Mouse (Mus musculus) brown adipose tissue, adult 24 weeks (tissue): ENCODE results near the gene Morn1. TPM values are rescaled to one million over a fixed set of nuclear protein-coding genes. Genes with fewer than 3 reads are reported as not detected.

Experiments
- H3K27ac ChIP-seq: fragments of 200-500 bp; replicated peaks from 2 replicates; pipeline ENCODE4 v1.5.1; 2012; ENCODE audit warnings: low read depth, mild to moderate bottlenecking, low read length
- H3K4me1 ChIP-seq: fragments of 200-500 bp; 2 replicates; pipeline ENCODE4 v1.6.1; 2012; ENCODE audit warnings: low read length, mixed read lengths; ENCODE audit not compliant: control insufficient read depth, insufficient read depth, insufficient read length
- H3K4me3 ChIP-seq: fragments of 200-500 bp; 2 replicates; pipeline ENCODE4 v1.5.1; 2012; ENCODE audit warnings: low read depth, mild to moderate bottlenecking, low read length, moderate library complexity; ENCODE audit not compliant: insufficient read depth
- polyA plus RNA-seq: library from polyadenylated mRNA; stranded (reverse); fragments of >200 nt; gene quantifications from 2 replicates; pipeline ENCODE4 v1.2.4, GENCODE M21; 2012; ENCODE audit not compliant: missing spikeins, insufficient read depth, insufficient read length

Gene Morn1
- polyA plus RNA-seq, 1 experiment: 1.3 TPM

DNA sequence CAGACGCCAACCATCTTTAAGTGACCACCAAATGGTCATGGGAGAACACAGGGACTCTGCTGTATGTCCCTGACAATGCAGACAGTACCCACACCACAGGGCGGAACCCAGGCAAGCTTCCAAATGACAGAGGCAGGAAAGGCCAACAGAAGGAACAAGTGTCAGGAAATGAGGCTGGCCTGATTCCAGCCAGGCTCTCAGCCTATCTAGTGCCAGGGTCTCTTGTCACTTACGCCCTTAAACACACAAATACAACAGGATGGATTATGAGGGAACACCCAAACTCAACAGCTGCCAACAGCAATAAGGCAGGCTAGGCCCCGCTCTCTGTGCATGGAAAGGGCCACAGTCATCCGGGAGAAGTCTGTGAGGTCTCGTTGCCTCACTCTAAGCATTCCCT lies 78.2 kb downstream of the Morn1 start:
- Histone ChIP-seq H3K4me3 (no peak overlapping the region), H3K4me1 (peaks cover 76% of the 10 kb centered on the region), H3K27ac (peak overlapping the region; percentile 56)

DNA sequence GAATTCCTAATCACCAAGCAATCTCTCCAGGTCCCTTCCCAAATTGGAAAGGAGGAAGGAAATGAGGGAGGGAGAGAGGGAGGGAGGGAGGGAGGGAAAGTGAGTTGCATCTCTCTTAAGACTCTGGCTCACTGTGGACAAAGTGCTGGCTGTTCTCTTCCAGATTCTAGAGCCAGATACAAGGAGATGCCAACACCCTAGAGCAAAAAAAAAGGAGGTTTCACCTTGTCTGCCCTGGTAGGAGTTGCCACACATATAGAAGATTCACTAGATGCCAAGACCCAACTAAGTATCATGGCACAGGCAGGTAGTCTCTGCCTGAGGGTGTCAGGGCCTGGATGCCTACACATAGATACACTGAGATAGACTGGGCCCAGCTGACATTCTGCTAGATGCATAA lies 79.5 kb downstream of the Morn1 start:
- Histone ChIP-seq H3K4me3 (no peak overlapping the region), H3K4me1 (peaks cover 75% of the 10 kb centered on the region), H3K27ac (no peak overlapping the region; the same call in 1 of the 2 replicates)

DNA sequence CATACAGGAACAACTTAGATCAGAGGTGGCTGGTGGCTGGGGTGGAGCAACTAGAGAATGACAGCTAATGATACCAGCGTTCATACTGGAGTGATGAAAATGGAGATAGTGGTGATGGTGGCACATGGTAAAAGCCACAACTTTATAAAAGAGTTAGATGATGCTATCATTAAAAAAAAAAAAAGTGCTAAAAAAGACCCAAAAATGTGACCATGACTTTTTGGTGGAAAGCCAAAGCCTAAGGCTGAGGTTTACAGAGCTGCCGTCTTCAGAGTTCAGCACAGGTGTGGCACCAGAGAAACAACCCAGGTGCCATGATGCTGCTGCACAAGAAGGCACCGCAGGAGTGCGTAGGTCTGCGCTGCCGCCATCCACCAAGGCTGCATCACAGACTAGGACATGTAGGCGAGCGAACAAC lies 82.5 kb downstream of the Morn1 start:
- no peak overlapping the region for H3K4me3 ChIP-seq
- no peak overlapping the region for H3K27ac ChIP-seq
- peaks cover 74% of the 10 kb centered on the region for H3K4me1 ChIP-seq

DNA sequence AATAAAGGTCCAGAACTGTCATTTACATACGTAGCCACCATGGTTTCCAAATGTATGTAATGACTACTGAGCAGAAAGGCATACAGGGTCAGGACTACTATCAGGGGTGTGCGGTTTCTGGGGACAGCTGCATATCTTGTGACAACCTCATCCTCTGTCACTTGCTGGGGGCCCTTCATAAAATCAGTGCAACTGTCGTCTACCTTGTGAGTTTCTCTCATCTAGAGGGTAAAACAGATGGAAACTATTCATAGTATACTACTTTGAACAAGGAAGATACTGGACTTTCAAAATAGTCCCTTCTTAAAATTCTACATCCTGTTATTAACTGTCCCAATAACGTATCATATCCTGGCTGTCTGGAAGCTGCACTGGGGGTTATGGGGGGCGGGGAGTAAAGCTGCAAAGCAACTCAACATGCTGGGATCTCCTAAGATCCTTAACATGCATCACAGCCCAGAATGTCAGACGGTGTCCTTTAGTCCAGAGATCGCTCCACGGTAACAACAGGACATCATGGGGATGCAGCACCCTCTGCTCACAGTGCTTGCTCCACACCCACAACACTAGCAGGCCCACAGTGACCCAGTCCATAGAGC lies 84.3 kb downstream of the Morn1 start:
- H3K4me1 ChIP-seq: peaks cover 75% of the 10 kb centered on the region
- H3K27ac ChIP-seq: peak overlapping the region; percentile 32
- no peak overlapping the region for H3K4me3 ChIP-seq

DNA sequence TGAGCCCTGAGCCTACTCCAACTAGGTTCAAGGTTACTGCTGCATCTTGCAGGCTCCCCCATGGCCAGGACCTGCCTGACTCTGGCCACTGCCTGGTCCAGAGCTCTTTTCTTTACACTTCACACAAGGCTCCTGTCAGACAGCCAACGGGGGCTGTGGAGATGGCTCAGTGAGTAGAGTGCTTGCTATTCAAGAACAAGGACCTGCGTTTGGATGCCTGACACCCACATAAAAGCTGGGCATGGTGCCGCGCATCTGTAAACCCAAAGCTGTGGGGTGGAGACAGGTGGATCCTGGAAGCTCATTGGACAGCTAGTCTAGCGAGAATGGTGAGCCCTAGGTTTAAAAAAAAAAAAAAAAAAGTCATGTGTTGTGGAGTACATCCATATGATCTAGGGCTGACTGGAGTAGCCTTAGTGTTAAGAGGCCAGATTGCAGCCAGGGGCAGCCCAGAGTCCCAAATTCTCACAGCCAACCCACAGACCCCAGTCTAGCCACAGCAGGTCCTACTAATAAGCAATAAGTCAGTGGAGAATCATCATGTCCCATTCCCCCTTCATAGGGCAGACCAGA lies 85.7 kb downstream of the Morn1 start:
- H3K4me1 ChIP-seq: peaks cover 77% of the 10 kb centered on the region
- H3K4me3 ChIP-seq: no peak overlapping the region
- peak overlapping the region; percentile 72 for H3K27ac ChIP-seq

DNA sequence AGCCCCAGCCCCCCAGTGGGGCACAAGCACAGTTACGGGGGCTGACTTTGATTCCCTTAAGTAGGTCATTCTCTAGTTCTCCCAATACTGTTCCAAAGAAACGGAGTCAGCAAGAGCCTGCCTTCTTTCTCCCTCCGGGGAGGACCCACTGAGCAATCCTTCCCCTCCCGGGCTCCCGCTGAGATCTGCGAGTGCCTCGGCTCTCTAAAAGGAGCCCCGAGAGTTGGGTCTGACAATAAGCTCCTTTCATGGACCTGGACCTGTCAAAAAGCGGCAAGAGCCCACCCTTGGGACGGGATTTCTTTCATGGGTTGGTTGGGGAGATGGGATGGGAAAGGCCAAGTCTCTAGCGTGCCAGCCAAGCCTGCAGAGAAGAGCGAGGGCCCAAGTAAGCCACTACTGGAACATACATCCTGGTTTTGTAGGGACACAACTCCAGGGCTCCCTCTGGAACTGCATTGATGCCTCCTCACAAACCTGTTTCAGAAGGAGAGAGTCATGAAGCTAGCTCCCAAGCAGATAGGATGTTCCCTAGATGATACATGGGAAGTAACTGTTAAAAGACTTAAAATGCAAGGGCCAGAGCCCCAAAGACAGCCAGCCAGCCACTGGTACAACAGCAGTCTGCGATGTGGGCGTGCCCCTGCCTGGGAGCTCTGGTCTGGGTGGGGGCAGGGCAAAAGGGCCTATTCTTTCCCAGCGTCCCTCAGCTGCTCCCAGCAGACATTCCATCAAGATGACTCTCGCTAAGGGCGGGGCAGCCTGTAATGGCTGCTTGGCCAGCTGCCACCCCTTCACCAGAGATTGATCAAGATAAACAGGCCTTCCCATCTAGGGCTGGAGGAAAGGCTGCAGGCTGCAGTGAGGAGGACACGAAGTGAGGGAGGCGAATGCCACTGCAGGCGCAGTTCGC lies 86.8 kb downstream of the Morn1 start:
- Histone ChIP-seq H3K27ac (peak overlapping the region; percentile 72), H3K4me1 (peaks cover 80% of the 10 kb centered on the region), H3K4me3 (no peak overlapping the region)

DNA sequence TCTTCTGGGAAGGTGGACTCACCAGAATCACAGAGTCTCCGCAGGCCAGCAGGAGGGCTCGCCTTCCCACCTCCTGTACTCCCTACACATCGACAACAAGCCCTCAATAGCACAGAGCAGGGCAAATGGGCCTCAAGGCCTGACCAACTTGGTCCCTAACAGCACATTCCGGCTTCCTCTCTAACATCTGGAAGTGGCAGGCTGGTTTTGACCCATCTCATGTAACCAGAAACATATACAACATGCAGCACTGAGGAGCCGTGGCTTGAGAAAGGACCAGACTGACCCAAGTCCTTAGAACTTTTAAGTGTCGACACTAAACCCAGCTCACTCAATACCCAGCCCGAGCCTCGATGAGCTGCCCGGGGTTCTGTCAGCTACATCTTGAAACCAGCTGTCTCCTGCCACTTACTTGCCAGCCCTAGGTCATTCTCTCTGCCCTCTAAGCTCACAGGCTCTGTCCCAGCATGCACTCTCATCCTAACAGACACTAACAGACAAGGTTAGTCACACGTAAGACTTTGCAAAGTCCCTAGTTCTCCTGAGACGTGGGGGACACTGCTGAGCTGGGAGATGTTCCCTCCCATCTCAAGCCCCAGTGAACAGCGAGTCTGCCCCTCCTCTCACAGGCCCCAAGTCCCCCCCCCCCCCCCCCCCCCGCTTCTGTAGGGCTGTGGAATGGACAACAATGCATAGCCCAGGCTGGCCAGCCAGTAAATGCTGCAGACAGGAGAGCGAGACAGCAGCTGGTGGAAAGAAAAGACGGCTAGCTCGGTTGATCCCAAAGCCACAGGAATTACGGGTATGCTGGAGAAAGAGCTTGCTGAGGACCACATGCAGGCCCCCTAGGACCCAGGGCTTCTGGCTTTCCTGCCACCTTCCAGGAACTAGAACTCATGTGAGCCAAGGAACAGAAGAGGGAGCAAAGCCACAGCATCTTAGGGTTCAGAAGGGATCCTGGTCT lies 87.7 kb downstream of the Morn1 start:
- H3K4me3 ChIP-seq: no peak overlapping the region

DNA sequence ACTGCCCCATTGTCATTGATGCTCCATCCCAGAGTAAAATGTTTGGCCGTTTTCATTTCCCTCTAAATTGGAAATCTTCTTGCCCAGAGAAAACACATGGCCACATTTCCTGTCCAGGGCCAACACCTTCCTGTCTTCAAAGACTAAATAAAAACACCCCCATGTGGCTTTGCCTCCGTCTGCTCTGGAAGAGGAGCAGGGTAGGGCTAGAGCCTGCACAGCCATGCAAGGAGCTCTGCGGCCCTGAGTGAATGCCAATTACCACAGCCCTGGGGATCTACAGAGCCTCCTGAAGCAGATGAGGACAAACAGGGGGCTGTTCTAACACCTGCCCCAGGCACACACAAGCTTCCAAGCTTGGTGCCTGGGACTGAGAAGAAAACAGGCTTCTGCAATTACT lies 89.8 kb downstream of the Morn1 start:
- H3K4me3 ChIP-seq: no peak overlapping the region
- H3K4me1 ChIP-seq: peaks cover 73% of the 10 kb centered on the region
- H3K27ac ChIP-seq: 0 out of 2 replicates have a peak overlapping the region, but pooled peaks have one; percentile 20

More for the DNA sequence above, 87.7 kb downstream of the Morn1 start:
- peak overlapping the region; percentile 66 for H3K27ac ChIP-seq
- H3K4me1 ChIP-seq: peaks cover 80% of the 10 kb centered on the region

DNA sequence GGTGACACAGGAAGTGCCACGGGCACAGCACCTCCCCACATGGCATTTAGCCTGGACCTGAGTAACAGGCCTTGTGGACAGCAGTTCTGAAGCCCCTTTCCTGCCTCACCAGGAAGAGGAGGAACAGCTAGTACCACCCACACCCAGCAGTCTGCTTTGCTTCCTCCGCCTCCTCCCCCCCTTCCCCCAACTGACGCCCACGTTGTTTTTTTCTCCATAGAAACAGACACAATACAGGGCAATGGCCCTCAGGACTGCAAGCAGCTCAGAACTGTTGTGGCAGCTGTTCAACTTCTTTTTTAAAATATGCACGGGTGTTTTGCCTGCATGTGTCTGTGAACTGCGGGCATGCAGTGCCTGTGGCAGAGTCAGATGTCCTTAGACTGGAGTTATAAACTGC lies 91.9 kb downstream of the Morn1 start:
- peaks cover 61% of the 10 kb centered on the region for H3K4me1 ChIP-seq
- H3K4me3 ChIP-seq: peak overlapping the region; percentile 20; the same call in 1 of the 2 replicates
- H3K27ac ChIP-seq: peak overlapping the region; percentile 69

DNA sequence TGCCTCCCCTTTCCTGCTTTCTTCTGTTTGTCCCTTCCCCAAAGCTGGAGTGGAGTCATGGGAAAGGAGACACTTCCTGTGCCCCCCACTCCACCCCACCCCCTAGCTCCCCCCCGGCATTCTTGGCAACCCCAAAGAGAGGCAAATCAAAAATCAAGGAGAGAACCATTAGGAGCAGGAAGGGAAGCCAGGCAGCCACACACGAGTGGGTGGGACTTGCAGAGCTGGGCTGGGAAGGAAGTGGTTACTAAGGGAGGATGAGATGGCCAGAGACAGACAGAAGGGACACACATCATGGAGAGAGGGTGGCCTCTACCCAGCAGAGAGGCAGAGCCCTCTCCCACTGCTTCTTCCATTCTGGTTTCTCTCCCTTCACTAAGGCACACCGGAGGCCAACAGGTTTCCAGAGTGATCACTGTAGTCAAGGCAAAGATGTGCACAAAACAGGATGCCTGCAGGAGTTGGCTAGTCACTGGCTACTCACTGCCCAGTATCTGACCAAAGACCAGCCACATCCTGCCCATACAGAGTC lies 92.7 kb downstream of the Morn1 start:
- Histone ChIP-seq H3K4me1 (peaks cover 58% of the 10 kb centered on the region), H3K4me3 (no peak overlapping the region), H3K27ac (peak overlapping the region; percentile 69)

DNA sequence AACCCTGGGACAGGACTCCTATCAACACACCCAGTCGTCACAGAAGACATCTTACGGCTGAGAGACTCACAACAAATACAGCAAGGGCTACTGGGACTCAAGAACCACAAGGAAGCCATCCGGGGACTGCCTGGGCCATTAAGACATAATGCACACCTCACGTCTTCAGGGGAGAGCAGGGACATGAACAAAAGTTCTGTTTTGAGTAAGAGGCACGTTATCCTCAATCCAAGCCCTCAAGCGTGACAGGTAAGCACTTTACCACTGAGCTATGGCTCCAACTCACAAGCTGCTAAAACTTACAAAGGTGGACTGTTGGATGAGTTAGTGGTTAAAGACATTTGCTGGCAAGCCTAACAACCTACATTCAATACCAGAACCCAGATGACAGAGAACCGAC lies 96.8 kb downstream of the Morn1 start:
- peaks cover 55% of the 10 kb centered on the region for H3K4me1 ChIP-seq
- no peak overlapping the region for H3K27ac ChIP-seq
- no peak overlapping the region for H3K4me3 ChIP-seq

DNA sequence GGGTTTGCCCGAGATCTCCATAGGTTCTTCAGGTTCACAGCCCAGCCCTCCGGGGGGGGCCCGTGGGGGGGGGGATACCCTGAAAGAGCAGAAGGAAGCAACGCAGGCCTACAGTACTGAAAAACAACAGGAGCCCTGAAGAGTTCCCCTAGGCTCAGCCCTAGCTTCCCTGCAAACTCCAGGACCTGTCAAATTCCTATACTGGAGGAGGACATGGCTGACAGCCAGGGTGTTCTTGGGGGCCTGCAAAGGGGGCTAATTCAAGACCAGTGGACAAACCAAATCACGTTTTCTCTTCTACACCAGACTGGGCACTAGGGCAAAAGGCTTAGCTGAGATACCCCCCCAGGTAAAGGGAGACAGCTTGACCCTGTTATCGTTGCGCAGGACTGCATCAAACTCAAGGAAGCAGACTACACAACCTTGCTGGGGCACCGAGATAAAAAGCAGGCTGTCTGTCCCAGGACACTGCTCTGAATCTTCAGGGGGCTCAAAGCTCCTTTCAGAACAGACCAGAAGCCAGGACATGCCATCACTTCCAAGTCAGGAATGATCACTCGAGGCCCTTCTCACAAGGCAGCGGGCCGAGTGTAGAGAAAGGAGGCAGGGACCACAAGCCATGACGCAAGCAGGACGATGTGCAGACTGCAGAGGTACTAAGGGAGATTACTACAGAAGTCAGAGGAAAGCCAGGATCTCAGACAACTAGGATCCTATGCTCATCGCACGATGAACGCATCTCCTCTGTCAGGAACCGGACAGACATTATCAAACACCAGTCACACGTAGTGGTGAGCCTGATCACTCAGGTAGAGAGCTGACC lies 98.1 kb downstream of the Morn1 start:
- Histone ChIP-seq H3K27ac (no peak overlapping the region), H3K4me3 (no peak overlapping the region), H3K4me1 (peaks cover 56% of the 10 kb centered on the region)

DNA sequence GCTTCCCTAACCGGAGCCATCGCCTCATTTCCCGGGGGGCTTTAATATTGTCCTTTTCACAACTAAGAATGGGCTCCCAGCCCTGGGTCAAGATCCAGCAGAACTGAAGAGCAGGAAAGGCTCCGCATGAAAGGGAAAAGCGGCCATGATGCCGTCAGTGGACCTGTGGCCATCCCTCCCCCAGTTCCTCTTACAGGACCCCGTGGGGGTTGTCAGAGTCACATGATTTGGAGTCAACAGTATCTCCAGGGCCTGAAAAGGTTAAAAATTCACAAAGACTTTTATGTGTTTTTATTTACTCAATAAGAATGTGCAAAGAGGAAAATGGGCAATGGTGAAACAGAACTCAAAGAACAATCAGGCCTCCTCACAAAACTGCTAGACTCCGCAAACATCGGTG lies 99.5 kb downstream of the Morn1 start:
- peaks cover 68% of the 10 kb centered on the region for H3K4me1 ChIP-seq
- H3K4me3 ChIP-seq: no peak overlapping the region
- H3K27ac ChIP-seq: no peak overlapping the region

DNA sequence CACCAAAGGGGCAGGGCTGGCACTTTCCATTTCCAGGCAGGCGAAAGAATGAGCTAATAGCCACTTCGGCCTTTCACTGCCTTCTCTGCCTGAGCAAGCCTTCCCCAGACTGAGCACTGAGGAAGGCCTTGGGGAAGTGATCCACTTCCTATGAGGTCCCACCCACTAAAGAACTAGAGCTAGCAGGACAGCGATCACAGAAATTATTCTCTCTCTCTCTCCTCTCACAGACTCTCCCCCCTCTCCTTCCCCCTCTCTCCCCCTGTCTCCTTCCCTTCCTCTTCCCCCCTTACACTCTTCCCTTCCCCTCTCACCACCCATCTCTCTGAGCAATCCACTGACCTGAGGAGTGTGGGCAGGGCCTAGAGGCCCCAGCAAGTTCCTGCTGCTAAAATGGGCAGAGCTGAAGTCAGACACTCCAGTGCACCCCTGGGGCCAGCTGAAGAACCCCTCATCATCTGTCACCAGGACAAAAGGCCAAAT lies 100.9 kb downstream of the Morn1 start:
- H3K4me3 ChIP-seq: no peak overlapping the region
- peak overlapping the region; percentile 80 for H3K27ac ChIP-seq
- H3K4me1 ChIP-seq: peaks cover 75% of the 10 kb centered on the region
